Mouse (Mus musculus): ENCODE data around the gene Tdrd5. TPM values are rescaled to one million over a fixed set of nuclear protein-coding genes. Genes with fewer than 3 reads are reported as not detected.
"Not testable (repeated sequence)": the region's sequence is repeated elsewhere in the genome, so short reads cannot be mapped to it uniquely, and the experiment has no call there.

Tdrd5 gene
- polyA plus RNA-seq, 1 experiment from 2014 or later: 0.21 TPM

- ATAC-seq (replicated peaks; ENCODE audit: insufficient number of reproducible peaks, insufficient read depth, low FRiP score, low read depth): no peak
- 74% methylated on average over 9 of the region's 9 CpGs for WGBS
- no peaks in the 10 kb centered on the region for H3K36me3 ChIP-seq
Measured at GRCm38 (mm10) chr1:156288556-156289221, 14.8 kb downstream of the Tdrd5 start.

GRCm38 (mm10) chr1:156285541-156285896, 17.9 kb downstream of the Tdrd5 start:
- Histone ChIP-seq H3K9me3 (replicated peaks) (no peaks in the 10 kb centered on the region), H3K9ac (no peak overlapping the region), H3K27me3 (no peaks in the 10 kb centered on the region), H3K4me2 (no peak overlapping the region), H3K36me3 (no peaks in the 10 kb centered on the region), H3K4me1 (replicated peaks) (0 out of 2 replicates have a peak, but pooled peaks cover 3% of the 10 kb centered on the region), H3K27ac (no peak overlapping the region), H3K4me3 (no peak overlapping the region)
- 77% methylated on average over 5 of the region's 5 CpGs for WGBS
- no peak for ATAC-seq (replicated peaks; ENCODE audit: insufficient number of reproducible peaks, insufficient read depth, low FRiP score, low read depth)

More at GRCm38 (mm10) chr1:156288556-156289221, 14.8 kb downstream of the Tdrd5 start:
- Histone ChIP-seq H3K4me1 (replicated peaks) (0 out of 2 replicates have a peak, but pooled peaks cover under 1% of the 10 kb centered on the region), H3K27me3 (no peaks in the 10 kb centered on the region), H3K9ac (no peak overlapping the region), H3K27ac (no peak overlapping the region), H3K4me2 (no peak overlapping the region), H3K4me3 (no peak overlapping the region), H3K9me3 (replicated peaks) (no peaks in the 10 kb centered on the region)

DNA sequence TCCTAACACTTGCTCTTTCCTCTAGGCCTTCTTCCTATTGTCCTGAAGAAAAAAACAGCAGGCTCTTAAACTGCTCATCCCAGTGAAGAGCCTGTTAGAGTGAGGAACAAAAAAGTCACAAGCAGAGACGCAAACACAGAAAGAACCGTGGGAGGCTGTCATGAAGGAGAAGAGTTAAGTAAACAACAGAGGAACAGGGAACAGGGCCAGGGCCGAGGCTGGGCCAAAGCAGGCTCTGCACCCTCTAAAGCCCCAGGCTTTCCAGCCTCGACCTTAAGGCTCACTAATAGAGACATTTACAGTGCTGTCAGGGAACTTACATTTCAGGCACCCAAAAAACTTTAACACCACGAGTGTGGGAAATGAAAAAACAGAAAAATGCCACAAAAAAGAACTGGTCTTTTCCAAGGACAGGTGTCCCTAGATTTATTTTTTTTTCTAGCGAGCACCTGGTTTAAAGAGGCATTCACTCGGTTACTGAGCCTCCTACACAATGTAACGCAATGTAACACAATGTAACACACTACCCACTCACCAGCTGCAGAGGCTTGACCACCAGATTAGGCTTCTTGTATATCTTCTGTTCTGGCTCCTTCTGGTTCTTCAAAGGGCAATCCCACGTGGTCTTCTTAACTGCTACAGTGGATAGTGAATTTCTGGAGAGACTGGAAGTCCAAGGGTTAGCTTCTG, 18.5 kb downstream of the Tdrd5 start:
- Histone ChIP-seq H3K36me3 (no peaks in the 10 kb centered on the region), H3K27ac (no peak overlapping the region), H3K27me3 (no peaks in the 10 kb centered on the region), H3K4me3 (no peak overlapping the region), H3K4me2 (no peak overlapping the region), H3K9ac (no peak overlapping the region), H3K4me1 (replicated peaks) (0 out of 2 replicates have a peak, but pooled peaks cover 3% of the 10 kb centered on the region), H3K9me3 (replicated peaks) (no peaks in the 10 kb centered on the region)
- ATAC-seq (replicated peaks; ENCODE audit: insufficient number of reproducible peaks, insufficient read depth, low FRiP score, low read depth): no peak
- 48% methylated on average over 9 of the region's 9 CpGs for WGBS

DNA sequence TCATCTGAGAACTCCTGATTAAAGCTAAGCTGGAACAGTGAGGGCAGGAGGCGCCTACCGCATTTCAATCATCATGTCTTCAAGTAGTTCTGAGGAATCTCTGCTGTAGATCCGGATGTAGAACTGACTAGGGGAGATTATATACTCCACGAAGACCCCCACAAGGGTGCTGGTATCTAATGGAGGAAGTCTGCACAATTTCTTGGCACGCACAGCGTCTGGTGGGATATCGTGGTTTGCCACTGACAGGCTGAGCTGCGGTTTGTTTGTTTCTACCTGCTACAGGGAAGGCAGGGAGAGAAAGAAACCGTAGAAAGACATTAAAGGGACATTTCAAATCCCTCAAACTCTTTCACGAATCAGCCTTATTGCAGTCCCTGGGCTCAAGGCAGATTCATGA, 19.3 kb downstream of the Tdrd5 start:
- H3K4me2 ChIP-seq: no peak overlapping the region
- no peak overlapping the region for H3K9ac ChIP-seq
- no peak overlapping the region for H3K4me3 ChIP-seq
- WGBS: 42% methylated on average over 10 of the region's 10 CpGs
- ATAC-seq (replicated peaks; ENCODE audit: insufficient number of reproducible peaks, insufficient read depth, low FRiP score, low read depth): no peak
- H3K9me3 ChIP-seq (replicated peaks): no peaks in the 10 kb centered on the region
- H3K27ac ChIP-seq: no peak overlapping the region
- no peaks in the 10 kb centered on the region for H3K27me3 ChIP-seq
- H3K4me1 ChIP-seq (replicated peaks): 0 out of 2 replicates have a peak, but pooled peaks cover 3% of the 10 kb centered on the region
- no peaks in the 10 kb centered on the region for H3K36me3 ChIP-seq

- no peak overlapping the region for H3K27ac ChIP-seq
- H3K4me1 ChIP-seq (replicated peaks): 0 out of 2 replicates have a peak, but pooled peaks cover 3% of the 10 kb centered on the region
- WGBS: 76% methylated on average over 7 of the region's 7 CpGs
- H3K4me2 ChIP-seq: no peak overlapping the region
- no peak overlapping the region for H3K9ac ChIP-seq
- H3K9me3 ChIP-seq (replicated peaks): no peaks in the 10 kb centered on the region
- no peak for ATAC-seq (replicated peaks; ENCODE audit: insufficient number of reproducible peaks, insufficient read depth, low FRiP score, low read depth)
- H3K36me3 ChIP-seq: no peaks in the 10 kb centered on the region
- no peaks in the 10 kb centered on the region for H3K27me3 ChIP-seq
- H3K4me3 ChIP-seq: no peak overlapping the region
Measured at GRCm38 (mm10) chr1:156280131-156280530, 23.3 kb downstream of the Tdrd5 start.

DNA sequence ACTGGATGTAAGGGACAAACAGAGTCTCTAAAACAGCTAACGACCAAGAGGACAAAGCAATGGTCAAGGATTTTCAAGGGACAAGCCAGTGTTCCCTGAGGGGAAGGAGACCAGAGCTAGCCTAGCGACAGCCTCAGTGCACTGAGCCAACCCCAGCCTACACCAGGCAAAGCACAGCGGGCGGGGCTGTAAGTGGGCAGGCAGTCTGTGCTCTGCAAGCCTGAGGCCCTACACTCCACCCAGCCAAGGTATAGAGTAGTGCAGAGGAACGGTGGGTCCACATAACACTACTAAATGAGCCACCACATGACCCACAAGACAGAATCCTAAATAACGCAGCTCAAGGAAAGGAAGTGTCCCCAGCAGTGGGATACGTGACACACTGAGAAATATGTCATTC, 29.8 kb downstream of the Tdrd5 start:
- H3K36me3 ChIP-seq: no peaks in the 10 kb centered on the region
- no peak overlapping the region for H3K4me3 ChIP-seq
- no peaks in the 10 kb centered on the region for H3K9me3 ChIP-seq (replicated peaks)
- 62% methylated on average over 7 of the region's 7 CpGs for WGBS
- no peak overlapping the region for H3K9ac ChIP-seq
- H3K4me2 ChIP-seq: no peak overlapping the region
- ATAC-seq (replicated peaks; ENCODE audit: insufficient number of reproducible peaks, insufficient read depth, low FRiP score, low read depth): no peak
- no peak overlapping the region for H3K27ac ChIP-seq
- no peaks in the 10 kb centered on the region for H3K4me1 ChIP-seq (replicated peaks)
- H3K27me3 ChIP-seq: no peaks in the 10 kb centered on the region

DNA sequence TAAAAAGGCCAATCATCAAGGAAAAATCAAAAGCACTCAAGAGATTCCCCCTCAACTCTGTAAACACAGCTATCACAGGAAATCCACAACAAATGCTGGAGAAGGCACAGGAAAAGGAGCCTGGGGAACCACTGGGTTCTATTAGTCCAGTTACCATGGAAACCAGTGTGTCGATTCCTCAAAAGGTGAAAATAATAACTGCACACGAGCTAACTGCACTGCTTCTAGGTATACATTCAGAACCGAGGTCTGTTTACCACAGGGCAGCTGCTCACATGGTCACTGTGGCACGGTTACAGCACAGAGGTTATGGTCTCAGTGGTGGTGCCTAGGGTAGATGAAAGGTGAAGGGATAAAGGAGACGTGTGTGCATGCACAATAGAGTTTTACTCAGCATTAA, 31.8 kb downstream of the Tdrd5 start:
- ATAC-seq (replicated peaks; ENCODE audit: insufficient number of reproducible peaks, insufficient read depth, low FRiP score, low read depth): no peak
- 57% methylated on average over 5 of the region's 5 CpGs for WGBS

GRCm38 (mm10) chr1:156270471-156270870, 33.0 kb downstream of the Tdrd5 start:
- no peaks in the 10 kb centered on the region for H3K9me3 ChIP-seq (replicated peaks)
- WGBS: 68% methylated on average over 9 of the region's 9 CpGs
- ATAC-seq (replicated peaks; ENCODE audit: insufficient number of reproducible peaks, insufficient read depth, low FRiP score, low read depth): no peak
- H3K36me3 ChIP-seq: no peaks in the 10 kb centered on the region
- no peak overlapping the region for H3K27ac ChIP-seq
- H3K9ac ChIP-seq: no peak overlapping the region
- no peaks in the 10 kb centered on the region for H3K4me1 ChIP-seq (replicated peaks)
- H3K27me3 ChIP-seq: no peaks in the 10 kb centered on the region
- H3K4me2 ChIP-seq: no peak overlapping the region
- H3K4me3 ChIP-seq: no peak overlapping the region

More for the DNA sequence above, 31.8 kb downstream of the Tdrd5 start:
- no peak overlapping the region for H3K4me3 ChIP-seq
- H3K4me1 ChIP-seq (replicated peaks): no peaks in the 10 kb centered on the region
- H3K36me3 ChIP-seq: no peaks in the 10 kb centered on the region
- no peak overlapping the region for H3K27ac ChIP-seq
- H3K4me2 ChIP-seq: no peak overlapping the region
- H3K9me3 ChIP-seq (replicated peaks): no peaks in the 10 kb centered on the region
- no peaks in the 10 kb centered on the region for H3K27me3 ChIP-seq
- no peak overlapping the region for H3K9ac ChIP-seq

- 54% methylated on average over 3 of the region's 3 CpGs for WGBS
- H3K9ac ChIP-seq; H3K27ac ChIP-seq; H3K9me3 ChIP-seq (replicated peaks); H3K4me2 ChIP-seq; ATAC-seq (replicated peaks; ENCODE audit: insufficient number of reproducible peaks, insufficient read depth, low FRiP score, low read depth); H3K36me3 ChIP-seq; H3K27me3 ChIP-seq; H3K4me1 ChIP-seq (replicated peaks); H3K4me3 ChIP-seq: not testable (repeated sequence)
Measured at GRCm38 (mm10) chr1:156268546-156268945, 34.9 kb downstream of the Tdrd5 start.

DNA sequence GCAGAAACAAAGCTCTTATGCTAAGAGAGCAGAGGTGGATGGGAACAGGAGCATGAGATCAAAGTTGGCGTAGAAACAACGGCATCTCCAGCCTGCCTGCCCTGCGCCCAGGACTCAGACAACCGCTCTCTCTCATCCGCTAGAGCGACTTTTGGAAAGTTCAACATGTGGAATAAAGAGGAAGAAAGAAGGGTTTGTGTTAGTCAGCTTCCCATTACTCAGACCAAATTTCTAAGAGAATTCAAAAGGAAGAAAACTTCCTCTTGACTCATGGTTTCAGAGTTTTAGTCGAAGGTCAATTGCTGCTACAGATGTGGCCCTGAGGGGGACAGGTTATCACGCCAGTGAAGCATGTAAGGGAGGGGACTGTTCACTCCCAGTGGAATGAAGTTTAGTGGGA, 39.5 kb downstream of the Tdrd5 start:
- Histone ChIP-seq H3K9ac (no peak overlapping the region), H3K4me2 (no peak overlapping the region), H3K36me3 (no peaks in the 10 kb centered on the region), H3K4me1 (replicated peaks) (no peaks in the 10 kb centered on the region), H3K4me3 (no peak overlapping the region), H3K27ac (no peak overlapping the region), H3K27me3 (no peaks in the 10 kb centered on the region), H3K9me3 (replicated peaks) (no peaks in the 10 kb centered on the region)
- no peak for ATAC-seq (replicated peaks; ENCODE audit: insufficient number of reproducible peaks, insufficient read depth, low FRiP score, low read depth)
- WGBS: 83% methylated on average over 8 of the region's 8 CpGs

DNA sequence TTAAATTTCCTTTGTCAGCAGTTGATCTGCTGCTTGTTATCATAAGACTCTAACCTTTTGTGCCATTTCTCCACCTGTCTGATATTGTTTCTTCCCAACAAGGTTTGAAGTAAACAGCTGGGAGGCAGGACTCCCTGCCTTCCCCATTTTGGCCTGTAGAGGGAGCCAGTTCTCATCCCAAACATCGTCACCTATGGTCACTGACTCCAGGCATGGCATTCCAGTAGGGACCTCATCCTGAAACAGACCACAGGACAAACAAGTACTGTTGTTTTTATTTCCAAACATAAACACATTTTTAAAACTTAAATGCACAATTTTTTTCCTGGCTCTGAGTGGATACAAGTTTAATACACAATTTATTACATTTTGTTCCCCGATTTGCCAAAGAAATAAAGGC, 40.1 kb downstream of the Tdrd5 start:
- Histone ChIP-seq H3K9ac (no peak overlapping the region), H3K4me3 (no peak overlapping the region), H3K27ac (no peak overlapping the region), H3K9me3 (replicated peaks) (no peaks in the 10 kb centered on the region), H3K4me1 (replicated peaks) (no peaks in the 10 kb centered on the region), H3K27me3 (no peaks in the 10 kb centered on the region), H3K36me3 (no peaks in the 10 kb centered on the region), H3K4me2 (no peak overlapping the region)
- 49% methylated on average over 2 of the region's 2 CpGs for WGBS
- ATAC-seq (replicated peaks; ENCODE audit: insufficient number of reproducible peaks, insufficient read depth, low FRiP score, low read depth): no peak

DNA sequence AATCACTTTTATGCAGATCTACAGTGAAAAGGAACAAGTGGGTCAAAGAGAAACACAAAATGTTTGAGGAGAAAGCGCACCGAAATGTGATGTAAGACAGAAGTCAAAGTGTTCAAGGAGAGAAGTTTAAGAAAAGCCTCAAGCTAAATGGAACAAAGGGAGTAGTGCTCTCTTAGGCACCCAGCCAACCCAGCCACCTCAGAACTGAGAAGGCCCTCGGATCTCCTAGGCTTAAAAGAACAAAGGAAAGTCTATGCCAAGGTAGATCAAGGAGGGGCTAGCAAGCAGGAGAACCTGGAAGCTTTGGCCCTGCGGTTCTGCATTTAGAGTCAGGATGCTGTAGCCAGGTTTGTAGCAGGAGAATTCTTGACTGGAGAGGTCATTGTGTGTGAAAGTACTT, 48.6 kb downstream of the Tdrd5 start:
- no peak overlapping the region for H3K4me3 ChIP-seq
- H3K27ac ChIP-seq: no peak overlapping the region
- no peaks in the 10 kb centered on the region for H3K36me3 ChIP-seq
- 81% methylated on average over 4 of the region's 4 CpGs for WGBS
- no peaks in the 10 kb centered on the region for H3K27me3 ChIP-seq
- no peak overlapping the region for H3K4me2 ChIP-seq
- no peaks in the 10 kb centered on the region for H3K9me3 ChIP-seq (replicated peaks)
- H3K4me1 ChIP-seq (replicated peaks): no peaks in the 10 kb centered on the region
- H3K9ac ChIP-seq: no peak overlapping the region
- no peak for ATAC-seq (replicated peaks; ENCODE audit: insufficient number of reproducible peaks, insufficient read depth, low FRiP score, low read depth)
